Mouse (Mus musculus) Muller cell, postnatal 12 days (primary cell): Measurements from ENCODE around the gene Ttll11.
A peak's percentile ranks its signal among the peaks of the same experiment; 100 is the strongest.

Experiments
- DNase-seq: peaks from one replicate; pipeline ENCODE4 v3.0.0-alpha.2; 2015; ENCODE audit errors: inconsistent ontology term

Gene Ttll11

GRCm38 (mm10) chr2:35979644-35980021 is at the start of gene Ttll11:
Ttll11 (minus strand) TSS chr2:35979913.
- peak; percentile 91 for DNase-seq

DNA sequence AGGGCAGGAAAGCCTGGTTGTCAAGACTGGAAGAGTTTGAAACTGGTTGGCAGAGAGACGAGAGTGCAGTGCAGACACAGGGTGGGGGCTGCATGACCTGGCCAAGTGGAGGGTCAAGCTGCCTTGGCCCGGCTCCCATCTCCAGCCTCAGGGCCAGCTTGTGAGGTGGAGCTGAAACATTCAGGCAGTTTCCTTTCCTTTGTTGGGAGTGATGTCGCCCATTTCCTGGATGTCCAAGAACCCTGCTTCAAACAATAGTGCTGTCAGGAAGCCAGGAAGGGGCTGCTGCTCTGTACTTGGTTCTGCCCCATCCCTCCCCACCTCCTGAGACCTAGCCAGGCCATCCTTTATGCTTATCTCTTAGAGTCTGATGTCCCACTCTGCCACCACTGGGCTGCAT is 43.6 kb upstream of the Ttll11 start:
- no peak for DNase-seq

DNA sequence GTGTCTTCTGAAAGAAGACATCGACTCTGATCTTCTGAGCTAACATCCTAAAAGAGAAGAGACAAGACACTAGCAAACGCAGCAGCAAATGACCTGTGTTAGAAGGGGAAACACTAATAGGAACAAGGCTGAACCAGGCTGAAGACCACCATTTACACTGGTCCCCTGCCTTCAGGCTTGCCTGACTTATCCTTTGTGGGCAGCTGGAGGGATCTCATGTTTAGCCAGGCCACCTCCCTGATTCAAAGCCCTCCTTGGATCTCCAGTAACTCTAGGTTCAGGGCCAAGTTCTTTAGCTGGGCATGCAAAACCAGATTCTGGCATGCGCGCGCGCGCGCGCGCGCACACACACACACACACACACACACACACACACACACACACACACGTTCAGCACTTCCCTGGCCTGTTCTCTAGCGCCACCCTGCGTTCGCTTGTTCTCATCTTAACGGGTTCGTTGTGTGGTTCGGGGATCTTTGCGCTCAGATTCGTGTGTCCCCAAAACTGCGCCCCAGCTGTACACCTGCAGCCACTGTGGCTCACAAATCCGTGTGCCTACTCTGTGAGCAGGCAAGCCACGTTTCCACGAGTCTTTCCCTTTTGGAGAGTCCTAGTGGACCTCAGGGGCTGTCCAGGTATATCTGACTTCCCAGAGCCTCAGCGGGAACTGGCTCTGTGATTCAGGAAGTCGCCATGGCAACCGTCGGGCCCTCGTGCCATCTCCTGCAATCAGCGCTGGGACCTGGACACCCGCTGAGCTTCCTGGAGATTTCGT is 41.9 kb upstream of the Ttll11 start:
- DNase-seq = peak; percentile 67

DNA sequence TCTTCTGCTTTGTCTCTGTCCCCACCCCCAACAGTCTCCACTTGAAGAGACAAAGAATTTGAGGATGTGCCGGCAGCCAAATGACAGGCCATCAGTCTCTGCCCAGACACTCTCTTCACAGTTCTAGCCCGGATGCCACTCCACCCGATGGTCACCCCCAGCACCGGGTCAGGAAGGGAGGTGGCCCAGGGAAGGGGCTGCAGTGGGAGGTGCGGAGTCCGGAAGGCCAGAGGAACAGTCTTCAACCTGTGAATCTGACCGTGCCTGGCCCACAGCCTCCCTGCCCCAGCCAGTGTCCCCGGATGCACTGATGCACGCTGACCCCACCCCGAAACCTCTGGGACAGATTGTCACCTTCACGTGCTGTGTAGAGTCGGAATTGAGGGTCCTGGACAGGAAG is 33.3 kb upstream of the Ttll11 start:
- no peak for DNase-seq

GRCm38 (mm10) chr2:36011331-36011825 is 31.7 kb upstream of the Ttll11 start:
- DNase-seq = no peak

GRCm38 (mm10) chr2:36010579-36010978 is 30.9 kb upstream of the Ttll11 start:
- no peak for DNase-seq

DNA sequence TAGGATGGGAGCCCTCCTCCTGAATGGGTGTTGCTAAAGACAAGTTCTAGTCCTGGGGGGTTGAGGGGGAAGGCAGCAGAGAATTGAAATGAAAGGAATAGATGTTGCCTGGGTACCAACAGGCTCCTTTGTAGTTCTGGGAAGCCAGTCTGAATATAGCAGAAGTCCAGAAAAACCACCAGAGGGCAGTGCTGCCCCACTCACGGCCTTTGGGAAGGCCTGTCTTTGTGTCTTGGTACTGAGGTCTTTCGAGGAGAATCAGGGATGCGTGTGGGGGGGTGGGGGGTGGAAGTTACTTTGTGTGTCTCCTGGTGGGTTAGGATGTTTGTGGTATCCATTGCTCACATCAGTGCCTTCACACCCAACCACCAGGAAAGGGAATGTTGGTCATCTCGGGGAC is 29.7 kb upstream of the Ttll11 start:
- DNase-seq = peak; percentile 66

- DNase-seq = no peak
These were observed 28.4 kb upstream of the Ttll11 start for GRCm38 (mm10) chr2:36008071-36008470.

DNA sequence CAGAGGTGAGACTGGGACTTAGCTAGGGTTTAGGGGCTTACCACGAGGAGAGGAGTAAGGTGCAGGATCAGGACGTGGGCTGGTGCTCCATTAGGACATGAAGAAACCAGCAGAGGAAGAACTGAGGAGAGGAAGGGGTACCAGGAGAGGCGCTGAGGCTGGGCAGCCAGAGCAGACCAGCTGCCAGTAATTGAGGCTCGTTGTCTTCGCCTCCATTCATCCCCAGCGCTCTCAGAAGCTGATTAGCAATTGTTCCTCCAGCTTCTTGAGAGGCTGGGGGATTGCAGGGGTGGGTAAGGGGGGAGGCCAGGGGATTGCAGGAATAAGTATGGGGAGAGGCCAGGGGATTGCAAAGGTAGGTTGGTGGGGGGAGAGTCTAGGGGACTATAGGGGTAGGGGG is 22.5 kb upstream of the Ttll11 start:
- no peak for DNase-seq

DNA sequence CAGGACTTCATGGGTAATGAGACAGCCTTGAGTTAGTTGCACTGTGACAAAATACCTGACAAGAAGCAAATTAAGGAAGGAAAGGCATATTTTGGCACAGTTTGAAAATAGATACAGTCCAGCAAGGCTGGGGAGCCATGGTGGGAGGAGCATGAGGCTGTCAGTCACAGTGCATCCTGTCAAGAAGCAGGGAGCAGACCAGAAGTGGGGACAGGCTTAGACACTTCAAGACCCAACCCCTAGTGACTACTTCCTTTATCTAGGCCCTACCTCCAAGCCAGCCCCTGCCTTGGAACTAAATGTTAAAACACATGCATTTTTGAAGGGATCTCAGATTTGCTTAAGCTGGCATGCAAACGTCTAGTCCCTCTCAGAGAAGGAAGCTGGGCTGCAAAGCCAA is 20.7 kb upstream of the Ttll11 start:
- DNase-seq = no peak

DNA sequence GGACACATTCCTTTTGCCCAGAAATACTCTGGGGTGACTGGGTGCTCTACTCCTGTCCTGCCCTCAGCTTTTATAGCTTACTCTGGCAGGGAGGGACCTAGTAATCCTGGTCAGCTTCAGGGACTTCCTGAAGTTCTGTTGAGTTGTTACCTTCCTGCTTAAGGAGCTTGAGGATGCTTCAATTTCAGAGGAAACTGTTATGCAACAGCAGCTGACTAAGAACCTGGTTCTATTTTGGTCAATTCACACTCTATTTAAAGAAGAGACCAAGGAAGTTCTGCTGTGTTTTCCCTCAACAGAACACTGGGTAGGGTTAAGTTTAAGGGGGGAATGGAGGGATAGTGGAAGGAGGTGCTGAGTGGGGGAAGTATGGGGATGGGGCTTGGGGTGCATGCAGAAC is 19.5 kb upstream of the Ttll11 start:
- DNase-seq = no peak

DNA sequence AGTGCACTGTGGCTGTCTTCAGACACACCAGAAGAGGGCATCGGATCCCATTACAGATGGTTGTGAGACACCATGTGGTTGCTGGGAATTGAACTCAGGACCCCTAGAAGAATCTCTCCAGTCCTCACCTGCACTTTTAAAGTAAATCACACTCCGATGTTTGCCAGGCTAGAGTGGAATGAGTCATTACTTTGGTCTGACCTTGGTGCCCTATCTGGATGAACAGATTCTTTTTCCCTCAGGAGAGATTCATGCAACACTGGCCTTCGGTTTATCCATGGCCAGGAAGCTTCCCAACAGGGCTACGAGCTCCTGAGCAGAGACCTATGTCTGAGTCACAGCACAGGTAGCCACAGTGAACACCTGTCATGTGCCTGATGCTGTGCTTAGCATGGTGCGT is 18.7 kb upstream of the Ttll11 start:
- no peak for DNase-seq

- no peak for DNase-seq
These were observed 17.0 kb upstream of the Ttll11 start for GRCm38 (mm10) chr2:35996753-35997152.

GRCm38 (mm10) chr2:35994303-35994702 is 14.6 kb upstream of the Ttll11 start:
- DNase-seq = no peak

GRCm38 (mm10) chr2:35993481-35993880 is 13.8 kb upstream of the Ttll11 start:
- no peak for DNase-seq

GRCm38 (mm10) chr2:35992259-35992658 is 12.5 kb upstream of the Ttll11 start:
- no peak for DNase-seq

GRCm38 (mm10) chr2:35983869-35984268 is 4.2 kb upstream of the Ttll11 start:
- peak; percentile 31 for DNase-seq

- no peak for DNase-seq
These were observed 2.2 kb upstream of the Ttll11 start for GRCm38 (mm10) chr2:35981872-35982271.

DNA sequence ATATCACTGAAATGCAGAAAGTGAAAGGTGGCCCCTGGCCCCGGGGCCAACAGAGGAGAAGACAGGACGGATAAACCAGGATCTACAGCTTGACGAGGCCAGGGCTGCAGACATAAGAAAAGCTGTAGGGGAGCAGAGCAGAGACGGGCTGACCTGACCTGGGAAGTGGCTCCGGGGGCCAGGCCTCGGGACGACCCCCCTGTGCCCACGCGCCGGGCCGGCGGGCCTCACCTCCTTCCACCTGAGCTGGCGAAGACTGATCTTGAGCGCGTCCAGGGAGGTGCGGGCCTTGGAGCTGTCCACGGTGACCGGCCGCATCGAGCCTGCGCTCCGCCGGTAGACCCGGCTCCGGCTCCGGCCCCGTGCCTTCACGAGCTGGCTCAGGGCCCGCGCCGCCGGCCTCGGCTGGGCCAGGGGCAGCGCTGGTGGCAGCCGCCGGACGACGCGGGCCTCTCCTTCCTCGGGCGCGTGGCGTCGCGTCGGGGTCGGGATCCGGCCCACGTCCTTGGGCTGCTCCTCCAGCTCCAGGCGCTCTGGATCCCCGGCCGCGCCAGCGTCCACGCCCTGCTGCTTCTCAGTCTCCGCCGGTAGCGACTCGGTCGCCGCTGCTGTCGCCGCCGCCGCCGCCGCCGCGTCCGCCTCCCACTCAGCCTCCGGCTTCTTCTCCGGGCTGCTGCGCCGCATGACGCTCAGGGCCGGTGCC is 621 bp downstream of the Ttll11 start:
- peak; percentile 74 for DNase-seq

DNA sequence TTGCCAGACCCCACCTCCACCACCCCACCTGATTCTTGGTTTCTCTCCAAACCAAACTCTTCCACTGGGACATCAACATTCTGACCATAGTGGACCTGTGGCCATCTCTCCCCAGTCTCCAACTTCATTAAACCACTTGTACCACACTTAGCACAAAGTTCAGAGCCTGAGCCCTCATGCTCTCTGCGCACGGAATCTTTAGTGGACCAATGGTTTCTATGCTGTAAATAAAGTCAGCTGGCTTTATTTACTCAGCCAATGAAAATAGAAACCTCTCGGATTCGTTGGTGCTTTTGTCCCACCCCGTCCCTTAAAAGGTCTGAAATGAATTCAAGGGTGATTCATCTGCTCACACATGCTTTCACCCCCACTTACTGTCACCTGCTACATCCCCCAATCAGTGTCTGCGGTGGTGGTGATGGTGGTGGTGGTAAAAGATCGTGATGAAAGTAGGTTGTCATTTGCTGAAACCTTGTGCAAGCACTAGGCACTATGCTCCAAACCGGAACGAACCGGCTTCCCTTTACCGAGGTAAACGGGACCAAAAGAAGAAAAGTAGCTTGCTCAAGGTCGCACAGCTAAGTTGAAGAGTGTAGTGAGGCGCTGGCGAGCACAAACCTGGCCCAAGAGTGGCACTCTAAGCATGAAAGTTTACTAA is 1.3 kb downstream of the Ttll11 start:
- peak; percentile 48 for DNase-seq

DNA sequence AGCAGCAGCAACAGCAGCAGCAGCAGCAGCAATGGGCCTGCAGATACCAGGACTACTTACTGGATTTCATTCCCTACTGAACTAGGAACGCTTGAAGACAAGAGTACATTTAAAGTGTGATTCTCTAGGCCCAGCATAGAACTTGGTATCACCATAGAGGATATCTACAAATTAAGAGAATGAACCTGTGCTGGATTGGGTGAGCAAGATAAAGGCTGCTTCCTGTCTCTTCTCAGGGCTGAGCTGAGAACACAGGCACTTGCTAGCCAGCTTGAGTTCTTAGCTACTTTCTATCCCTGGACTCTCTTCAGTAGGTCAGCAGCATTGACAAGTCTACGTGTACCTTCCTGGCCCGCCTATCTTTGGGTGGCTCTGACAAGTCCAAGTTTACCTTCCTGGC is 2.0 kb downstream of the Ttll11 start:
- DNase-seq = no peak

GRCm38 (mm10) chr2:35972259-35973001 is 7.3 kb downstream of the Ttll11 start:
- DNase-seq = no peak
